Mouse (Mus musculus) liver, postnatal 0 days (tissue): ENCODE measurements around the gene Sept4. TPM values are rescaled to one million over a fixed set of nuclear protein-coding genes. Genes with fewer than 3 reads are reported as not detected.

Source experiments
- ATAC-seq: fragments of 200-750 bp; cut with Nextera tagmentation; 2 replicates; pipeline ENCODE4 v1.8.0; 2017; ENCODE audit warnings: mild to moderate bottlenecking, moderate library complexity
- DNase-seq: peaks from one replicate; pipeline ENCODE4 v3.0.0-alpha.2; 2016
- H3K27ac ChIP-seq: fragments of 300-500 bp; sonication (generic); 2 replicates; pipeline ENCODE4 v1.5.1; 2014; ENCODE audit warnings: antibody characterized with exemption, moderate library complexity, mild to moderate bottlenecking, low read depth
- H3K27me3 ChIP-seq: fragments of 300-500 bp; sonication (generic); 2 replicates; pipeline ENCODE4 v1.6.1; 2014; ENCODE audit warnings: low read length, control low read depth, mixed read lengths; ENCODE audit not compliant: insufficient read depth
- H3K36me3 ChIP-seq: fragments of 300-500 bp; sonication (generic); replicated peaks from 2 replicates; pipeline ENCODE4 v1.6.1; 2014; ENCODE audit warnings: mild to moderate bottlenecking, control low read depth, low read length, moderate library complexity, mixed read lengths; ENCODE audit not compliant: insufficient read depth
- H3K4me1 ChIP-seq: fragments of 300-500 bp; sonication (generic); 2 replicates; pipeline ENCODE4 v1.6.1; 2014; ENCODE audit warnings: antibody characterized with exemption, mild to moderate bottlenecking, control low read depth; ENCODE audit not compliant: insufficient read depth
- H3K4me2 ChIP-seq: fragments of 300-500 bp; sonication (generic); 2 replicates; pipeline ENCODE4 v1.6.1; 2014; ENCODE audit warnings: low read depth, mild to moderate bottlenecking, low read length, moderate library complexity, mixed read lengths
- H3K4me3 ChIP-seq: fragments of 300-500 bp; sonication (generic); 2 replicates; pipeline ENCODE4 v1.5.1; 2014; ENCODE audit warnings: low read depth, low read length
- H3K9ac ChIP-seq: fragments of 300-500 bp; sonication (generic); replicated peaks from 2 replicates; pipeline ENCODE4 v1.6.1; 2014; ENCODE audit warnings: mild to moderate bottlenecking, moderate library complexity
- H3K9me3 ChIP-seq: fragments of 300-500 bp; sonication (generic); 2 replicates; pipeline ENCODE4 v1.6.1; 2016; ENCODE audit warnings: mild to moderate bottlenecking, control low read depth, low read length, mixed read lengths
- CTCF ChIP-seq: sonication (generic); IDR thresholded peaks from 2 replicates; pipeline ENCODE4 v1.5.1; 2016; ENCODE audit warnings: antibody characterized with exemption, low read depth
- EP300 ChIP-seq: IDR thresholded peaks from 2 replicates; pipeline ENCODE4 v1.6.1; 2016; ENCODE audit warnings: antibody characterized with exemption, low read depth, mild to moderate bottlenecking
- WGBS: fragments of 180-500 bp; shearing (Covaris S2); extraction: QIAGEN DNeasy Blood & Tissue Kit; methylation state at CpG from one replicate; pipeline ENCODE4 v1.1.7; 2014; ENCODE audit not compliant: insufficient replicate concordance; 5-methylcytosine and 5-hydroxymethylcytosine counted together
- polyA plus RNA-seq: library from polyadenylated mRNA; unstranded; fragments of >200 nt; fragmentation: Nextera tagmentation; extraction: Ambion mirVana; gene quantifications from 2 replicates; pipeline ENCODE4 v1.2.1, GENCODE M21; 2015

Gene Sept4
- polyA plus RNA-seq, 1 experiment from 2014 or later: 21.7 TPM

DNA sequence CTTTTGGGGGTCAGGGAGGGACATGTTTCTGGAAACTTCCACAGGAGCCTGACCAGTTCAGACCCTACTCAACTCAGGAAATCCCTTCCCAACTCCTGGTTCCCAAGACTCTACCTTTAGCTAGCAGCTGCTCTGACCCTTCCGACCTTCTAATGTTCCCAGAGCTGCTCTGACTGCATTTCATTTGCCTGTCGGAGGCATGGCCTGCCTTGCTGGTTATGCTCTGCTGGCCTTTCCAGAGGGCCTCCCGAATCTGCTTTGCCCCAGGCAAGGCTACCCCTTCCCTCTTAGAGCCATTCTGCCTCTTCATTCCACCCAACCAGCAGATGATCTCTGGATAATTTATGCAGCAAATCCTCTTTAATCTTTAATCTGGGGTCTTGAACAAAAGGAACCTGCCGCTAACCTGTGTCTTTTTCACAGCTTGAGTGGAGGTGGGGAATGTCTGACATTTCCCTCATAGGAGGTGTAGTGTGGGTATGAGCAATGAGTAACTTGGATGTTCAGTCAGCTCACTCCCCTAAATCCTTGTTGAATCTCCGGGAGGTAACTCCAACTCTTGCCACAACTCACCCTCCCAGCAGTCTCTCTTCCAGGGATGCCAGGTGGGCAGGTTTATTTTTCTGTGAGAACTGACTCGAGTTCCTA, 9.0 kb downstream of the Sept4 start:
- ATAC-seq (no peak), DNase-seq (peak; percentile 8)
- Histone ChIP-seq H3K36me3 (no peaks in the 10 kb centered on the region), H3K4me3 (peak overlapping the region; percentile 60), H3K9me3 (no peaks in the 10 kb centered on the region), H3K4me2 (peak overlapping the region; percentile 86), H3K27ac (no peak overlapping the region), H3K27me3 (no peaks in the 10 kb centered on the region), H3K9ac (peak overlapping the region; percentile 63; the same call in 1 of the 2 replicates), H3K4me1 (peaks cover 14% of the 10 kb centered on the region)
- 52% methylated on average over 6 of the region's 6 CpGs for WGBS
- no peak for TF ChIP-seq EP300
- no peak for TF ChIP-seq CTCF

GRCm38 (mm10) chr11:87578249-87578962, 9.7 kb downstream of the Sept4 start:
- WGBS: under 1% methylated on average over 37 of the region's 40 CpGs
- H3K36me3 ChIP-seq: no peaks in the 10 kb centered on the region
- peak overlapping the region; percentile 63 for H3K9ac ChIP-seq
- H3K4me3 ChIP-seq: peak overlapping the region; percentile 60
- H3K4me2 ChIP-seq: peak overlapping the region; percentile 86
- H3K27me3 ChIP-seq: no peaks in the 10 kb centered on the region
- no peaks in the 10 kb centered on the region for H3K9me3 ChIP-seq
- ATAC-seq (peak; percentile 61), DNase-seq (peak; percentile 79)
- H3K27ac ChIP-seq: peak overlapping the region; percentile 44; the same call in 1 of the 2 replicates
- TF ChIP-seq EP300: no peak
- TF ChIP-seq CTCF: no peak
- H3K4me1 ChIP-seq: peaks cover 14% of the 10 kb centered on the region

DNA sequence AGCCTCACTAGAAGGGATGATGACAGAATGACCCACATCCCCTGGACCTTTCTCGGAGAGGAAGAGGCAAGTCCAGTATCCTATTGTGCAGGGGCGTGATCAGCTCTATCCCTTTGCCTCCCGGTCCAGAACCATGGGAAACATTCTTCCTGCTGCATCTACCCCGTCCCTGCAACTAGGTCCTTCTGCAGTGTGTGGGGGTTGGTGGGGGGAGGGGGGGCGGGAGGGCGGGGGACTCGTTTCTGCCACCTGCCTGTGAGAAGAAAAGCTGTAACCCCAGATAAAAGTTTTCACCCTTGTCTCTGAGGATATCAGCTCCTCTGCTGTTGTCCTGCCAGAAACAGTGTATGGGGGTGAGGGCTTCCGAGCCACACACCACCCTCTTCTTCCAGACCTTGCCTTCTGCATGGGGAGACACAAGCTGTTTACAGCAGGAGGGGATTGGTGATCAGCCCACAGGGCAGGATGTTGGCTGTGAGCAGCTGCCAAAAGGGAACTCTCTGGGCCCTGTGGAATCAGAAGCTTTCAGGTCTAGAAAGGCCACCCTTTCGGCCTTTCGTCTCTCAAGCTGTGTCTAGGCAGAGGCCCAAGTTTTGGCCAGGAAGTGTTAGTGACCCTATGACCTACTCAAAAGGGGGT, 10.4 kb downstream of the Sept4 start:
- H3K27ac ChIP-seq: peak overlapping the region; percentile 44; the same call in 1 of the 2 replicates
- no peaks in the 10 kb centered on the region for H3K27me3 ChIP-seq
- no peaks in the 10 kb centered on the region for H3K36me3 ChIP-seq
- 18% methylated on average over 9 of the region's 10 CpGs for WGBS
- H3K4me1 ChIP-seq: peaks cover 14% of the 10 kb centered on the region
- 0 out of 2 replicates have a peak, but pooled peaks have one; percentile 5 for TF ChIP-seq CTCF
- TF ChIP-seq EP300: no peak
- H3K9ac ChIP-seq: peak overlapping the region; percentile 63; the same call in 1 of the 2 replicates
- H3K4me2 ChIP-seq: peak overlapping the region; percentile 86
- ATAC-seq: 0 out of 2 replicates have a peak, but pooled peaks have one; percentile 8
- H3K4me3 ChIP-seq: peak overlapping the region; percentile 60
- no peaks in the 10 kb centered on the region for H3K9me3 ChIP-seq
- peak; percentile 21 for DNase-seq

DNA sequence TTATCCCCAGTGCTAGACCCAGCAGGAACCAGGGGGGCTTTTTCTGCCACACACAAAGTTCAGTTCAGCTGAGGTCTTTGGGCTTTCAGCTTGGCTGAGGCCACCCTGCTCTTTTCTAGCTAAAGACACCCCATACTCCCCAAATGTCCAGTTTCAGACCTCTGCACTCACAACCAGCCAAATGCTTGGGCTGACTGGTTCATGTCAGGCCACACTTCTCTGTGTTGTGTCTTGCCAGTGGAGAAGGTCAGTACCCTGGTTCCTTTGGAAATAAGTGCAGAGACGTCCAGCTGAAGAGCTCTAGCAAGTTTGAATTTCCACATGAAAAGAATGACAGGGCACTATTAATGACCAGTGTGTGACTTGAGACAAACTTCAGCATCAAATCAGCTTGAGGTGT, 11.0 kb downstream of the Sept4 start:
- Histone ChIP-seq H3K27me3 (no peaks in the 10 kb centered on the region), H3K4me1 (peaks cover 14% of the 10 kb centered on the region), H3K4me2 (peak overlapping the region; percentile 86), H3K9me3 (no peaks in the 10 kb centered on the region), H3K27ac (peak overlapping the region; percentile 30; the same call in 1 of the 2 replicates), H3K4me3 (no peak overlapping the region), H3K9ac (no peak overlapping the region), H3K36me3 (no peaks in the 10 kb centered on the region)
- no peak for DNase-seq
- ATAC-seq: no peak
- TF ChIP-seq CTCF (no peak), EP300 (no peak)
- WGBS: 63% methylated on average over 1 of the region's 1 CpGs

DNA sequence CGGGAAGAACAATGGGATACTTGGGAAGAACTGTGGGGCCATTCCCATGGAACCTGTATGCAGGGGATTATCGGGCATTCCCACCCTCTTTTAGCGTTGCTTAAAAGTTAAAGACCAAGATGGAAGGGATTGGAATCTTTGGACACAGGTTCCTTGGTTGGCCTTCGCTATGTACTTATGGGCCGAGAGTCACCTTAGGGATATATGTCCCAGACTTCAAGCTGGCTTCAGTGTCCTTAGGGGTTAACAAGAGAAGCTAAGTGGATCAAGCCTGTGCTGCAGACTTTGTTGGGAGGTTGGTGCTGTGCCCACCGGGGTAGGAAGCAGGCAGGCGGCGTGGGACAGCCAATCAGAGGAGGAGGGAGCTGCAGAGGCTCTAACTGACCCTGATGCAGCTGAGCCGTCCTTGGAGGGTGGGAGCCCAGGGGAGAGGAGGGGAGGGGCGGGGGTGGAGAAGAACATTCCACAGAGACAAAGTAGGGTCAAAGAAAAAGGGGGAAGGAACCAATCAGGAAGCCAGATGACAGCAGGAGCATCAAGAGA, 11.9 kb downstream of the Sept4 start:
- ATAC-seq (no peak), DNase-seq (no peak)
- Histone ChIP-seq H3K4me3 (no peak overlapping the region), H3K4me2 (no peak overlapping the region), H3K4me1 (peaks cover 20% of the 10 kb centered on the region), H3K27ac (no peak overlapping the region), H3K9ac (no peak overlapping the region), H3K9me3 (no peaks in the 10 kb centered on the region), H3K36me3 (no peaks in the 10 kb centered on the region), H3K27me3 (no peaks in the 10 kb centered on the region)
- 57% methylated on average over 10 of the region's 10 CpGs for WGBS
- no peak for TF ChIP-seq EP300
- no peak for TF ChIP-seq CTCF
